Comparison of ENCODE assay signal across 8 mouse cellular contexts in genomic region chr7:80580368-80580767, GRCm38 (mm10). TPM values are rescaled to one million over a fixed set of nuclear protein-coding genes. Genes with fewer than 3 reads are reported as not detected.
DNase-seq lines count a peak whose midpoint lies in the region; ATAC-seq and TF ChIP-seq lines count a peak whose summit lies in the region.

No protein-coding gene starts in this region.

- no peak overlapping the region for H3K27ac ChIP-seq in embryonic facial prominence, embryonic 11.5 days (replicated peaks; ENCODE audit: low read depth, low read length)
- no peak overlapping the region for H3K27ac ChIP-seq in embryonic facial prominence, embryonic 10.5 days (replicated peaks)
- no peak overlapping the region for H3K27ac ChIP-seq in embryonic facial prominence, embryonic 13.5 days
- H3K27ac ChIP-seq in liver, postnatal 0 days (ENCODE audit: low read depth), result no peak overlapping the region
- no peak overlapping the region for H3K27ac ChIP-seq in hindbrain, embryonic 12.5 days

- peak; percentile 84 for TF ChIP-seq CTCF in liver, postnatal 0 days (IDR thresholded peaks at IDR 0.05; ENCODE audit: low read depth)

- H3K9ac ChIP-seq in embryonic facial prominence, embryonic 11.5 days (replicated peaks; ENCODE audit: low read length), result no peak overlapping the region
- H3K9ac ChIP-seq in embryonic facial prominence, embryonic 13.5 days, result peak overlapping the region; percentile 32; the same call in 1 of the 2 replicates
- no peak overlapping the region for H3K9ac ChIP-seq in liver, postnatal 0 days (replicated peaks)
- H3K9ac ChIP-seq in hindbrain, embryonic 12.5 days, result no peak overlapping the region

- TF ChIP-seq EP300 in liver, postnatal 0 days (IDR thresholded peaks at IDR 0.05; ENCODE audit: low read depth), result no peak

- no peak overlapping the region for H3K4me2 ChIP-seq in embryonic facial prominence, embryonic 11.5 days (ENCODE audit: low read depth, low read length)
- H3K4me2 ChIP-seq in embryonic facial prominence, embryonic 13.5 days, result no peak overlapping the region
- H3K4me2 ChIP-seq in liver, postnatal 0 days (ENCODE audit: low read depth, low read length), result no peak overlapping the region
- no peak overlapping the region for H3K4me2 ChIP-seq in hindbrain, embryonic 12.5 days (replicated peaks)

- no peaks in the 10 kb centered on the region for H3K36me3 ChIP-seq in embryonic facial prominence, embryonic 11.5 days (replicated peaks; ENCODE audit: control insufficient read depth, insufficient read depth, low read depth, low read length)
- no peaks in the 10 kb centered on the region for H3K36me3 ChIP-seq in embryonic facial prominence, embryonic 10.5 days (replicated peaks)
- H3K36me3 ChIP-seq in embryonic facial prominence, embryonic 13.5 days, result no peaks in the 10 kb centered on the region
- H3K36me3 ChIP-seq in liver, postnatal 0 days (replicated peaks; ENCODE audit: insufficient read depth, low read length), result no peaks in the 10 kb centered on the region
- H3K36me3 ChIP-seq in hindbrain, embryonic 12.5 days, result no peaks in the 10 kb centered on the region

- ATAC-seq in embryonic facial prominence, embryonic 11.5 days (replicated peaks; ENCODE audit: insufficient number of reproducible peaks, low FRiP score, low TSS enrichment, low read depth), result no peak
- ATAC-seq in embryonic facial prominence, embryonic 13.5 days (ENCODE audit: insufficient number of reproducible peaks, insufficient read depth, low FRiP score, low TSS enrichment, low read depth), result no peak
- no peak for ATAC-seq in liver, postnatal 0 days
- ATAC-seq in hindbrain, embryonic 12.5 days (ENCODE audit: low FRiP score), result no peak

- H3K27me3 ChIP-seq in embryonic facial prominence, embryonic 11.5 days (ENCODE audit: control insufficient read depth, insufficient read depth, low read length), result no peaks in the 10 kb centered on the region
- peaks cover 6% of the 10 kb centered on the region; the same call in 1 of the 2 replicates for H3K27me3 ChIP-seq in embryonic facial prominence, embryonic 10.5 days (replicated peaks; ENCODE audit: low read depth, poor library complexity, severe bottlenecking)
- H3K27me3 ChIP-seq in embryonic facial prominence, embryonic 13.5 days, result no peaks in the 10 kb centered on the region
- H3K27me3 ChIP-seq in liver, postnatal 0 days (ENCODE audit: insufficient read depth, low read length), result no peaks in the 10 kb centered on the region
- H3K27me3 ChIP-seq in hindbrain, embryonic 12.5 days, result no peaks in the 10 kb centered on the region

- H3K4me1 ChIP-seq in embryonic facial prominence, embryonic 11.5 days (ENCODE audit: control insufficient read depth, insufficient read depth, low read length), result no peaks in the 10 kb centered on the region
- H3K4me1 ChIP-seq in embryonic facial prominence, embryonic 10.5 days, result peaks cover 20% of the 10 kb centered on the region
- H3K4me1 ChIP-seq in embryonic facial prominence, embryonic 13.5 days, result peaks cover 14% of the 10 kb centered on the region
- peaks cover 16% of the 10 kb centered on the region for H3K4me1 ChIP-seq in liver, postnatal 0 days (ENCODE audit: insufficient read depth)
- H3K4me1 ChIP-seq in hindbrain, embryonic 12.5 days, result peaks cover 3% of the 10 kb centered on the region; the same call in 1 of the 2 replicates

- no peak overlapping the region for H3K4me3 ChIP-seq in embryonic facial prominence, embryonic 11.5 days (ENCODE audit: low read depth, low read length)
- H3K4me3 ChIP-seq in embryonic facial prominence, embryonic 10.5 days, result no peak overlapping the region
- H3K4me3 ChIP-seq in embryonic facial prominence, embryonic 13.5 days, result no peak overlapping the region
- no peak overlapping the region for H3K4me3 ChIP-seq in liver, postnatal 0 days (ENCODE audit: low read depth, low read length)
- no peak overlapping the region for H3K4me3 ChIP-seq in hindbrain, embryonic 12.5 days

- no peaks in the 10 kb centered on the region for H3K9me3 ChIP-seq in embryonic facial prominence, embryonic 11.5 days (replicated peaks; ENCODE audit: control insufficient read depth, low read length)
- no peaks in the 10 kb centered on the region for H3K9me3 ChIP-seq in embryonic facial prominence, embryonic 10.5 days
- H3K9me3 ChIP-seq in embryonic facial prominence, embryonic 13.5 days, result no peaks in the 10 kb centered on the region
- no peaks in the 10 kb centered on the region for H3K9me3 ChIP-seq in liver, postnatal 0 days (ENCODE audit: low read length)
- H3K9me3 ChIP-seq in hindbrain, embryonic 12.5 days (replicated peaks), result no peaks in the 10 kb centered on the region

- 29% methylated on average over 6 of the region's 6 CpGs for WGBS in embryonic facial prominence, embryonic 11.5 days
- WGBS in embryonic facial prominence, embryonic 10.5 days, result 34% methylated on average over 6 of the region's 6 CpGs
- WGBS in embryonic facial prominence, embryonic 13.5 days, result 29% methylated on average over 6 of the region's 6 CpGs
- 26% methylated on average over 6 of the region's 6 CpGs for WGBS in liver, postnatal 0 days (ENCODE audit: insufficient replicate concordance)
- WGBS in hindbrain, embryonic 12.5 days, result 34% methylated on average over 6 of the region's 6 CpGs

- DNase-seq in embryonic facial prominence, embryonic 11.5 days (ENCODE audit: low spot score), result peak; percentile 17
- DNase-seq in embryonic facial prominence, embryonic 10.5 days (ENCODE audit: low spot score), result no peak
- DNase-seq in right cerebral cortex, adult 2 months (ENCODE audit: low spot score in 2 of 2), result peak; percentile 41 to 48
- DNase-seq in right cerebral cortex, postnatal 4 days, result no peak
- peak; percentile 53 for DNase-seq in liver, postnatal 0 days
- peak; percentile 48 to 49 for DNase-seq in spleen, postnatal 36 days (ENCODE audit: low spot score in 2 of 2)

RNA-seq across cellular contexts. Expression of gene Blm, which starts 45.4 kb away (rescaled TPM):
- 40.1 and 45.9 TPM in 2 replicates for polyA plus RNA-seq in embryonic facial prominence, embryonic 11.5 days (2014; fragmentation: Nextera tagmentation; extraction: Ambion mirVana)
- polyA plus RNA-seq in embryonic facial prominence, embryonic 10.5 days (2016; fragmentation: Nextera tagmentation; extraction: Ambion mirVana), result 49.6 and 54.6 TPM in 2 replicates
- 27.1 and 28.3 TPM in 2 replicates for polyA plus RNA-seq in embryonic facial prominence, embryonic 13.5 days (2015; fragmentation: Nextera tagmentation; extraction: Ambion mirVana)
- polyA plus RNA-seq in liver, postnatal 0 days (2015; fragmentation: Nextera tagmentation; extraction: Ambion mirVana), result 8.1 and 11.8 TPM in 2 replicates
- 24.7 and 26.0 TPM in 2 replicates for polyA plus RNA-seq in hindbrain, embryonic 12.5 days (2016; fragmentation: Nextera tagmentation; extraction: Ambion mirVana)

Comparison
In these comparisons a context has a peak if more than half of its experiments do, and no peak if none do; other contexts are left out.
1. DNase-seq: peak in embryonic facial prominence, embryonic 11.5 days (single experiment), right cerebral cortex, adult 2 months (2 of 2), liver, postnatal 0 days (single experiment) and spleen, postnatal 36 days (2 of 2); none in embryonic facial prominence, embryonic 10.5 days (single experiment) and right cerebral cortex, postnatal 4 days (single experiment).